Mouse (Mus musculus): ENCODE measurements around the gene Cpsf2. TPM values are rescaled to one million over a fixed set of nuclear protein-coding genes. Genes with fewer than 3 reads are reported as not detected.
A peak's percentile ranks its signal among the peaks of the same experiment; 100 is the strongest.

The Cpsf2 gene
- total and polyA plus RNA-seq, 2 experiments from 2014 or later = 19.7 to 26.9 TPM

GRCm38 (mm10) chr12:102029184-102029583 lies 53.4 kb downstream of the Cpsf2 start:
- H3K36me3 ChIP-seq (ENCODE audit: insufficient read depth, low read length) = no peaks in the 10 kb centered on the region
- H3K4me1 ChIP-seq (ENCODE audit: insufficient read depth, low read length) = no peaks in the 10 kb centered on the region
- DNase-seq (ENCODE audit: low spot score) (no peak), ATAC-seq (no peak)
- no peak overlapping the region for H3K9ac ChIP-seq (replicated peaks; ENCODE audit: low read length)
- WGBS = 52% methylated on average over 7 of the region's 7 CpGs
- no peak overlapping the region for H3K27ac ChIP-seq
- H3K4me2 ChIP-seq (ENCODE audit: low read depth, low read length) = no peak overlapping the region
- no peaks in the 10 kb centered on the region for H3K9me3 ChIP-seq (ENCODE audit: low read length)
- no peaks in the 10 kb centered on the region for H3K27me3 ChIP-seq (ENCODE audit: insufficient read depth, low read length)
- no peak overlapping the region for H3K4me3 ChIP-seq (ENCODE audit: low read length)
- no peak for TF ChIP-seq CTCF (IDR thresholded peaks at IDR 0.05; ENCODE audit: low read depth)

- H3K9ac ChIP-seq (replicated peaks; ENCODE audit: low read length) = no peak overlapping the region
- H3K27ac ChIP-seq = no peak overlapping the region
- 42% methylated on average over 4 of the region's 4 CpGs for WGBS
- H3K27me3 ChIP-seq (ENCODE audit: insufficient read depth, low read length) = no peaks in the 10 kb centered on the region
- DNase-seq (ENCODE audit: low spot score) = peak; percentile 21
- no peaks in the 10 kb centered on the region for H3K9me3 ChIP-seq (ENCODE audit: low read length)
- ATAC-seq = no peak
- H3K4me2 ChIP-seq (ENCODE audit: low read depth, low read length) = no peak overlapping the region
- no peak overlapping the region for H3K4me3 ChIP-seq (ENCODE audit: low read length)
- no peaks in the 10 kb centered on the region for H3K36me3 ChIP-seq (ENCODE audit: insufficient read depth, low read length)
- H3K4me1 ChIP-seq (ENCODE audit: insufficient read depth, low read length) = no peaks in the 10 kb centered on the region
- TF ChIP-seq CTCF (IDR thresholded peaks at IDR 0.05; ENCODE audit: low read depth) = peak; percentile 40
Measured at GRCm38 (mm10) chr12:102029892-102030446, 54.2 kb downstream of the Cpsf2 start.

GRCm38 (mm10) chr12:102034934-102035333 lies 59.1 kb downstream of the Cpsf2 start:
- H3K4me2 ChIP-seq (ENCODE audit: low read depth, low read length) = no peak overlapping the region
- H3K4me1 ChIP-seq (ENCODE audit: insufficient read depth, low read length) = no peaks in the 10 kb centered on the region
- no peak for TF ChIP-seq CTCF (IDR thresholded peaks at IDR 0.05; ENCODE audit: low read depth)
- no peak overlapping the region for H3K9ac ChIP-seq (replicated peaks; ENCODE audit: low read length)
- no peak overlapping the region for H3K27ac ChIP-seq
- WGBS = 90% methylated on average over 4 of the region's 4 CpGs
- H3K4me3 ChIP-seq (ENCODE audit: low read length) = no peak overlapping the region
- no peak for ATAC-seq
- H3K27me3 ChIP-seq (ENCODE audit: insufficient read depth, low read length) = no peaks in the 10 kb centered on the region
- no peak for DNase-seq (ENCODE audit: low spot score)
- no peaks in the 10 kb centered on the region for H3K36me3 ChIP-seq (ENCODE audit: insufficient read depth, low read length)
- 0 out of 2 replicates have a peak, but pooled peaks cover 2% of the 10 kb centered on the region for H3K9me3 ChIP-seq (ENCODE audit: low read length)

DNA sequence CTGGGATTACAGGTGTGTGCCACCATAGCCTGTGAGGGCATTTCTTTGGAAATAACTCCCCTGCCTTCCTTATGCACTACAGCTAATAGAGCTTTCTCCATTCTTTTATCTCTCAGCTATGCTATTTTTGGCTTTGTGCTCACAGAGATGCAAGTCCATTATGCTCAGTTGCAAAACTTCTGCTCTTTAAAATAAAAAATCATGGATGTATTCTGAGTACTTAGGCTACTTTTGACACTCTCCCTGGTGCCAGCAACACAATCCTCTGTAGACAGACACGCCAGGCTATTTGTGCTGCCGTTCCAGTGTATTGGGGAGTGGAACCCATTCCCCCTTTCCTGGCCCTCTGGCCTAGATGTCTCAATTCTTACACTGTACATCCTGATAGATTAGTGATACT lies 64.1 kb downstream of the Cpsf2 start:
- ATAC-seq = no peak
- 0 out of 2 replicates have a peak, but pooled peaks cover 2% of the 10 kb centered on the region for H3K9me3 ChIP-seq (ENCODE audit: low read length)
- H3K36me3 ChIP-seq (ENCODE audit: insufficient read depth, low read length) = no peaks in the 10 kb centered on the region
- WGBS = 97% methylated on average over 2 of the region's 2 CpGs
- no peaks in the 10 kb centered on the region for H3K27me3 ChIP-seq (ENCODE audit: insufficient read depth, low read length)
- no peak overlapping the region for H3K4me2 ChIP-seq (ENCODE audit: low read depth, low read length)
- no peak overlapping the region for H3K4me3 ChIP-seq (ENCODE audit: low read length)
- H3K27ac ChIP-seq = no peak overlapping the region
- no peaks in the 10 kb centered on the region for H3K4me1 ChIP-seq (ENCODE audit: insufficient read depth, low read length)
- no peak overlapping the region for H3K9ac ChIP-seq (replicated peaks; ENCODE audit: low read length)
- TF ChIP-seq CTCF (IDR thresholded peaks at IDR 0.05; ENCODE audit: low read depth) = no peak
- DNase-seq (ENCODE audit: low spot score) = no peak

DNA sequence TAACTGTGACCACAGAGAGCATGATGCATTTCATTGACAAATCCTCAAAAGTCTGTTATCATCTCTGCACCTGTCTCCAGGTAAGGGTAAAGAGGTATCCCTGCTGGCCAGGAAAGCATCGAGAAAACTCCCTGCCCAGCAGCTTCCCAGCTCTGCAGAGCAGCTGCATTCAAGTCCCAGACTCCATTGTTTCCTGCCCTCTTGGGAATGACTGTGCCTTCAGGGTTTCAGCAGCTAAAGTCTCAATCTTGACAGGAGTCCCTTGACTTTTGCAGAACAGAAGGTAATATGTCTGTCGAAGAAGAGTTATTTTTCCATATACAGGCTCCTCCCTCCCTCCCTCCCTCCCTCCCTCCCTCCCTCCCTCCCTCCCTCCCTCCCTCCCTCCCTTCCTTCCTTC lies 65.9 kb downstream of the Cpsf2 start:
- Histone ChIP-seq H3K4me3 (ENCODE audit: low read length) (no peak overlapping the region), H3K27me3 (ENCODE audit: insufficient read depth, low read length) (no peaks in the 10 kb centered on the region), H3K9ac (replicated peaks; ENCODE audit: low read length) (no peak overlapping the region), H3K27ac (no peak overlapping the region), H3K9me3 (ENCODE audit: low read length) (no peaks in the 10 kb centered on the region), H3K4me1 (ENCODE audit: insufficient read depth, low read length) (no peaks in the 10 kb centered on the region), H3K4me2 (ENCODE audit: low read depth, low read length) (no peak overlapping the region), H3K36me3 (ENCODE audit: insufficient read depth, low read length) (no peaks in the 10 kb centered on the region)
- ATAC-seq = no peak
- no peak for DNase-seq (ENCODE audit: low spot score)
- 30% methylated on average over 2 of the region's 2 CpGs for WGBS
- TF ChIP-seq CTCF (IDR thresholded peaks at IDR 0.05; ENCODE audit: low read depth) = no peak

GRCm38 (mm10) chr12:102042247-102042646 lies 66.5 kb downstream of the Cpsf2 start:
- Histone ChIP-seq H3K27me3 (ENCODE audit: insufficient read depth, low read length) (no peaks in the 10 kb centered on the region), H3K4me1 (ENCODE audit: insufficient read depth, low read length) (no peaks in the 10 kb centered on the region), H3K4me2 (ENCODE audit: low read depth, low read length) (no peak overlapping the region), H3K27ac (no peak overlapping the region), H3K36me3 (ENCODE audit: insufficient read depth, low read length) (no peaks in the 10 kb centered on the region), H3K9ac (replicated peaks; ENCODE audit: low read length) (no peak overlapping the region), H3K9me3 (ENCODE audit: low read length) (no peaks in the 10 kb centered on the region), H3K4me3 (ENCODE audit: low read length) (no peak overlapping the region)
- DNase-seq (ENCODE audit: low spot score) = peak; percentile 42
- TF ChIP-seq CTCF (IDR thresholded peaks at IDR 0.05; ENCODE audit: low read depth) = no peak
- WGBS = 55% methylated on average over 7 of the region's 7 CpGs
- ATAC-seq = peak; percentile 56

DNA sequence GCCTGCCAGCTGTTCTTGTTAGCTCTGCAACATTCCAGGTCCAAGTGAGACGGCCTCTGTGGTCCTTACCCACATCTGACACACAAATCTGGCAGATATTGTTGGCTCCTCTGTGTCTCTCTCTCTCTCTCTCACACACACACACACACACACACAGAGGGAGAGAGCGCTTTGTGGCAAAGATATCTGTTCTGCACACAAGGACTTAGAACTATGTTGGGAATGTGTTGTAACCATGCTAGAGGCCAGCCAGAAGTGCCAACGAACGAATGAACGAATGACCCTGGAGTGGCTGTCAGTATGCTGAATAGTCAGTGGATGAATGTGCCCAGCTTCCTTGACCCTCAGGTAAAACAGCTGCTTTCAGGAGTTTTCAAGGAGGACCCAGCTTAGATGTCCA lies 68.1 kb downstream of the Cpsf2 start:
- Histone ChIP-seq H3K9me3 (ENCODE audit: low read length) (no peaks in the 10 kb centered on the region), H3K4me2 (ENCODE audit: low read depth, low read length) (no peak overlapping the region), H3K4me1 (ENCODE audit: insufficient read depth, low read length) (no peaks in the 10 kb centered on the region), H3K36me3 (ENCODE audit: insufficient read depth, low read length) (no peaks in the 10 kb centered on the region), H3K27ac (no peak overlapping the region), H3K27me3 (ENCODE audit: insufficient read depth, low read length) (no peaks in the 10 kb centered on the region), H3K9ac (replicated peaks; ENCODE audit: low read length) (no peak overlapping the region), H3K4me3 (ENCODE audit: low read length) (no peak overlapping the region)
- no peak for TF ChIP-seq CTCF (IDR thresholded peaks at IDR 0.05; ENCODE audit: low read depth)
- 80% methylated on average over 5 of the region's 5 CpGs for WGBS
- no peak for DNase-seq (ENCODE audit: low spot score)
- ATAC-seq = no peak

Measured in hindbrain, postnatal 0 days (tissue).